Mouse (Mus musculus) midbrain, embryonic 10.5 days (tissue): ENCODE measurements at regions not wholly inside any gene's neighbourhood (a gene's known extent, or its start where the extent isn't known, plus 50 kb on each side); places are given as distances from the start of the nearest gene placed in this dataset.

Source experiments
- DNase-seq: peaks from one replicate; pipeline ENCODE4 v3.0.0-alpha.2; 2017; ENCODE audit warnings: low spot score
- H3K27ac ChIP-seq: fragments of 300-500 bp; sonication (generic); replicated peaks from 2 replicates; pipeline ENCODE4 v1.5.1; 2016; ENCODE audit warnings: mild to moderate bottlenecking
- H3K27me3 ChIP-seq: fragments of 300-500 bp; sonication (generic); 2 replicates; pipeline ENCODE4 v1.6.1; 2016; ENCODE audit warnings: low read depth, mild to moderate bottlenecking; ENCODE audit not compliant: poor library complexity, severe bottlenecking
- H3K36me3 ChIP-seq: fragments of 300-500 bp; sonication (generic); 2 replicates; pipeline ENCODE4 v1.6.1; 2016; ENCODE audit warnings: mild to moderate bottlenecking, moderate library complexity
- H3K4me1 ChIP-seq: fragments of 300-500 bp; sonication (generic); 2 replicates; pipeline ENCODE4 v1.6.1; 2016
- H3K4me3 ChIP-seq: fragments of 300-500 bp; sonication (generic); 2 replicates; pipeline ENCODE4 v1.5.1; 2016; ENCODE audit warnings: mild to moderate bottlenecking, moderate library complexity
- H3K9me3 ChIP-seq: fragments of 300-500 bp; sonication (generic); replicated peaks from 2 replicates; pipeline ENCODE4 v1.6.1; 2016; ENCODE audit warnings: mild to moderate bottlenecking
- WGBS: fragments of 180-500 bp; shearing (Covaris S2); methylation state at CpG from one replicate; pipeline ENCODE4 v1.1.7; 2016; 5-methylcytosine and 5-hydroxymethylcytosine counted together

DNA sequence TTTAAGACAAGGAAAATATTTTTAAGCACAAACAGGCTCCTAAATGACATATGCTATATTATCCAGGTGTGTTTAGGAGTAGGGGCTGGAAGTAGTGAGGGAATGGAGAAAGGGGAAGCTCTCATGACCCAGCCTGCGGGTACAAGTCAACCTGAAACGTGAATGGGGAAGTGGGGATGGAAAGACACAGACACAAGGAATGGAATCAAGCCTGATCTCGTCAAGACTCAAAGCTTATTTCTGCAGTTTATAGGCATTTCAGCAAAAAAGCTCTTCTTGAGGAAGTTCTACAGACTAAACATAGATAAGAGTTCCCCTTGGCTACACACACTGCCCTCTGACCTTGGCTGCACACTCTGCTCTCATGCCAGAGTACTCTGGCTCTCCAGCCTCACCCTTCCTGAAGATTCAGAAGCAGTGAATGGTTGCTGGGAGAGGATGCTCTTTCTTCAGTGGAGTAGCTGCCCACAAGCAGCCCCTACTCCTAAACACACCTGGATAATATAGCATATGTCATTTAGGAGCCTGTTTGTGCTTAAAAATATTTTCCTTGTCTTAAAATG, 106.4 kb upstream of the Rrp15 start:
- no peak for DNase-seq
- Histone ChIP-seq H3K4me1 (no peaks in the 10 kb centered on the region), H3K4me3 (no peak overlapping the region), H3K9me3 (no peaks in the 10 kb centered on the region), H3K27me3 (no peaks in the 10 kb centered on the region), H3K36me3 (no peaks in the 10 kb centered on the region), H3K27ac (no peak overlapping the region)
- WGBS = 78% methylated on average over 3 of the region's 3 CpGs

- Histone ChIP-seq H3K27ac (no peak overlapping the region), H3K4me1 (peaks cover 5% of the 10 kb centered on the region), H3K36me3 (no peaks in the 10 kb centered on the region), H3K27me3 (no peaks in the 10 kb centered on the region), H3K9me3 (no peaks in the 10 kb centered on the region), H3K4me3 (no peak overlapping the region)
- no peak for DNase-seq
- WGBS = 89% methylated on average over 7 of the region's 7 CpGs
Observed at GRCm38 (mm10) chr1:186845256-186845655, 96.1 kb upstream of the Rrp15 start.

GRCm38 (mm10) chr1:186833896-186834800, 85.0 kb upstream of the Rrp15 start:
- Histone ChIP-seq H3K36me3 (no peaks in the 10 kb centered on the region), H3K9me3 (no peaks in the 10 kb centered on the region), H3K4me3 (peak overlapping the region; percentile 61), H3K27ac (peak overlapping the region; percentile 83), H3K27me3 (peaks cover 41% of the 10 kb centered on the region), H3K4me1 (peaks cover 18% of the 10 kb centered on the region)
- WGBS = under 1% methylated on average over 43 of the region's 43 CpGs
- peak; percentile 69 for DNase-seq

DNA sequence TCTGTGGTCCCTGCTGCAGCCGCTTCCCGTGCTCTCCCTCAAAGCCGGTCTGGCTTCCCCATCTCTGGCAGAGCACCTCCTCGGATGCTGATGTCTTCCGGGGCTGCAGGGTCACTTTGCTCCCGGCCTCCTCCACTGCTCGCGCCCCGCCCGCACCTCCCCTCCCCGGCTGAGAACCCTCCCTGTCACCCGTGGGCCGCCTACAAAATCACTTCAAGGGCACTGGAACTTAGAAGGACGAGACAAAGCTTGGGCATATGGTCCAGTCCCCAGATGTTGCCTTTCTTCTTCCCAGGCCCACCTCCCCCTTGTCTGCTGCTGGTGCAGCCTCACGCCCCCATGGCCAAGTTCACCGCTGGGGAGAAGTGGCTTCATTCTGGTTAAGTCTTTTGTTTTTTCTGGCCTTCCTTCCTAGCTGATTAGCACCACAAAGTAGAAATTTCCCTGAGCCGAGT, 84.3 kb upstream of the Rrp15 start:
- H3K4me1 ChIP-seq = peaks cover 18% of the 10 kb centered on the region
- H3K9me3 ChIP-seq = no peaks in the 10 kb centered on the region
- peak overlapping the region; percentile 61 for H3K4me3 ChIP-seq
- peak; percentile 62 for DNase-seq
- H3K27me3 ChIP-seq = peaks cover 41% of the 10 kb centered on the region
- WGBS = under 1% methylated on average over 17 of the region's 17 CpGs
- H3K27ac ChIP-seq = peak overlapping the region; percentile 83
- no peaks in the 10 kb centered on the region for H3K36me3 ChIP-seq

DNA sequence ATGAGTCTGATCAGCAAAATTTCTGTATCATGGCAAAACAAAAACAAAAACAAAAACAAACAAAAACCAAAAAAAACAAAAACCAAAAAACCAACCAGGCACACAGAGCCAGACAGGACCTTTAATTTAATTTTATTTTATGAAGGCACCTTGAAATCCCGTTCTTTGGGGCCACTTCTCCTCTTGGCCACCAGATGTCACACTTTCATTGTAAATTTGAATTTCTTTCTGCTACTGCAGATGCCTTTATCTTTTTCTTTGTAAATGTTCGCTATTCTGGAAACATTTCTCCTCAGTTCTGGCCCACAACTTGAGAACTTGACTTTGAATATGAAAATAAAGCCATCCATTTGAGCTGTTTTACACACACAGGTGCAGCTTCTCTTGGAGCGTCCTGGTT, 78.6 kb upstream of the Rrp15 start:
- no peak for DNase-seq
- H3K36me3 ChIP-seq = no peaks in the 10 kb centered on the region
- H3K4me1 ChIP-seq = peaks cover 7% of the 10 kb centered on the region; the same call in 1 of the 2 replicates
- H3K27ac ChIP-seq = no peak overlapping the region
- WGBS = 32% methylated on average over 3 of the region's 3 CpGs
- no peaks in the 10 kb centered on the region for H3K9me3 ChIP-seq
- peaks cover 18% of the 10 kb centered on the region for H3K27me3 ChIP-seq
- H3K4me3 ChIP-seq = no peak overlapping the region

DNA sequence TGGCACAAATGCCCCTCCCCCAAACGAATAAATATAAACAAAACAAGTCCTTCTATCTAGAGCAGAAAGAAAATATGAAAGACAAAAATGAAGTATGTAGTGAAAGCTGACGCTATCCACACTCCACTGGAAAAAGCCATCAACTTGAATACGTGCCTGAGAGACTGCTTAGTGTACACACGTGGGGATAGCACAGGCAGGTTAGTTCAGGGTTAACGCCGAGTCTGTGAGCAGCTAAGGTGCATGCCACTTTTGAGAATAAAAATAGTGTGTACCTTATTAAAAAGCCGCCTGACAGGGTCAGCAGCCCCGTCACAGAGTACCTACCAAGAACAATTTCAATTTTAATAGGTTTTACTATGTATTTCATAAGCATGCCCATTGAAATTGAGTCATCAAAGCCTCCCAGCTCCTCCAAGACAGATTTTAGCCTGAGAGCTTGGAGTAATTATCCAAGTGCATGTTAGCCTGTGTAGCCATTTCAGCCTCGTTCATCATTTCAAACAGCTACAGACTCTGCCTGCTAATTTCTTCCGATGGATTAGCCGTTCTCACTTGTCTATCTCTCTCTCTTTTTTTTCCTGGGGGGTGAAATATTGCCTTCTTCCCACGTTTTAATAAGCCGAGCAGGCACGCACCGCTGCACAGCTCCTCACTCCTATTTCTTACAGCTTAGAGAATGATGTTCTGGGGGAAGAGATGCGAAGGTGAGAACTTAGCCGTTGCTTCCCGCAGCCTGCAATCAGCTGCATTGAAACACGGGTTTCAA, 59.2 kb upstream of the Rrp15 start:
- no peak overlapping the region for H3K27ac ChIP-seq
- 73% methylated on average over 19 of the region's 19 CpGs for WGBS

GRCm38 (mm10) chr1:186804451-186804850, 55.3 kb upstream of the Rrp15 start:
- no peak overlapping the region for H3K27ac ChIP-seq
- DNase-seq = no peak
- no peaks in the 10 kb centered on the region for H3K36me3 ChIP-seq
- WGBS = 86% methylated on average over 5 of the region's 5 CpGs
- H3K9me3 ChIP-seq = no peaks in the 10 kb centered on the region
- H3K4me3 ChIP-seq = no peak overlapping the region
- H3K4me1 ChIP-seq = no peaks in the 10 kb centered on the region; the same call in 1 of the 2 replicates
- no peaks in the 10 kb centered on the region for H3K27me3 ChIP-seq

More for the DNA sequence above, 59.2 kb upstream of the Rrp15 start:
- no peak for DNase-seq
- no peaks in the 10 kb centered on the region for H3K27me3 ChIP-seq
- H3K4me3 ChIP-seq = no peak overlapping the region
- no peaks in the 10 kb centered on the region for H3K9me3 ChIP-seq
- no peaks in the 10 kb centered on the region; the same call in 1 of the 2 replicates for H3K4me1 ChIP-seq
- no peaks in the 10 kb centered on the region for H3K36me3 ChIP-seq
